Mouse (Mus musculus): ENCODE results near the gene Atg4b.
"Not testable (repeated sequence)": the region's sequence is repeated elsewhere in the genome, so short reads cannot be mapped to it uniquely, and the experiment has no call there.

The Atg4b gene

DNA sequence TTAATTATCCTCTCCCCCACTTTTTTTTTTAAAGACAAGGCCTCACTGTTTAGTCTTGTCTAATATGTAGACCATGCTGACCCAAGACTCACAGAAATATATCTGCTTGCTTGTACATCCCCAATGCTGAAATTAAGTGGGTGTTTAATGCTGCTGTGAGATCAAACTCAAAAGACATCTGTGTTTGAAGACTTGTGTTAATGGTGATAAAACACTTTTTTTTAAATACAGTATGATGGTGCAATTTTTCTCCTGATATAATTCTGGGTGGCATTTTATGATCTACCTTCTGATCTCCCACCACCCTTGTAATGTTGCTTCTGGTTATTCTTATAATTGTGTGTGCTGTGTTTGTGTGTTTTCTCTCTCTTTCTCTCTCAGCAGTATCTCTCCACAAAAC lies 4.9 kb downstream of the Atg4b start:
- DNase-seq, result no peak

DNA sequence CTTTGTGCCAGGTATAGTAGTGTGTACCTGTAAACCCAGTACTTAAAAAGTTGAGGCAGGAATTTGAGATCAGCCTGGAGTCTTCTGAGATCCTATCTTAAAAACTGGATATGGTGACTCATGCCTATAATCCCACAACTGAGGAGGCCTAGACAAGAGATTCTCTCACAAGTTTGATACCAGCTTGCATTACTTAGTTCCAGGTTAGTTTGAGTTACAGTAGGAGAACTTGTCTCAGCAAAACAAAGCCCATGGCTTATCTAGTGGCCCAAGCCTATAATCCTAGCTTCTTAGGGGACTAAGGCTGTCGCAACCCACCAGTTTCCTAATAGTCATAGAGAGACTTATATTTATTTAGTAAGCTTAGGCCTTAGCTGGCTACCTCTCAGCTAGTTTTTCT lies 8.8 kb downstream of the Atg4b start:
- DNase-seq, result no peak

DNA sequence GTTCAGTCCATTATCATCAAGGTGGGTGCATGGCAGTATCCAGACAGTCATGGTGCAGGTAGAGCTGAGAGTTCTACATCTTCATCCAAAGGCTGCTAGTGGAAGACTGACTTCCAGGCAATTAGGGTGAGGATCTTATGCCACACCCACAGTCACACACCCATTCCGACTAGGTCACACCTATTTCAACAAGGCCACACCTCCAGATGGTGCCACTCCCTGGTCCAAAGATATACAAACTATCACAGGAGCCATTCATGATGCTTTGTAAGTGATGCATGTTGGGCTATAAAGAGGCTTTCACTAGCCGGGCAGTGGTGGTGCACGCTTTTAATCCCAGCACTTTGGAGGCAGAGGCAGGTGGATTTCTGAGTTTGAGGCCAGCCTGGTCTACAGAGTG lies 12.2 kb downstream of the Atg4b start:
- DNase-seq, result not testable (repeated sequence)

DNA sequence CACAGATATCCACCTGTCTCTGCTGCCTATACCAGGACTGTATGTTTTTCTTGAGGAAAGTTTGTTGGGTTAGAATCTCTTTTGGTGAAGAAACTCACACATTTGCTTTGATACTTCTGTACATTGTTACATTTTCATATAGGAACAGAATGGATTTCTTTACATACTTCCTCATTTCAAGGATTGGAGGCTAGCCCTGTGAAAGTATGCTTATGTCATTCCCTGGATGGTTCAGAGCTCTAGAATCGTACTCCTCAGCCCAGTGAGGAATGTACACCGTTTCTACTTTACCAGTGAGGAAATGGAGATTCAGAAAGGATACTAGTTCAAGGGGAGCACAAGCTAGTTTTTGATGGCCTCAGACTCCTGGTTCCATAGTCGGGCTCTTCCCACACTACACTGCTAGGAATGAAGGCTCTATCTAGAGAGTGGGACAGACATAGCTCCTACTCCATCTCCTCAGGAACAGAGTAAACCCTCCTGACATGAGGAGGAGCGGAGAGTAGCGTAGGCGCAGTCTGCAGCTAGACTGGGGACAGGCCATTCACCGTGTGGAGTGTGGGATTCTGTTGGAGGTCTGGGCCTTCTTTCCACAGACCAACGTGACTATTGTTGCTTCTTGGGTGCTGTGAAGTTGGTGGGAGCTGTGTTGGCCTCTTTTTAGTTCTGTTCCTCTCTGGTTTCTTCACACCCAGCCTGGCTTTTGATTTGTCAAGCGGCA lies 13.7 kb downstream of the Atg4b start:
- DNase-seq, result no peak

DNA sequence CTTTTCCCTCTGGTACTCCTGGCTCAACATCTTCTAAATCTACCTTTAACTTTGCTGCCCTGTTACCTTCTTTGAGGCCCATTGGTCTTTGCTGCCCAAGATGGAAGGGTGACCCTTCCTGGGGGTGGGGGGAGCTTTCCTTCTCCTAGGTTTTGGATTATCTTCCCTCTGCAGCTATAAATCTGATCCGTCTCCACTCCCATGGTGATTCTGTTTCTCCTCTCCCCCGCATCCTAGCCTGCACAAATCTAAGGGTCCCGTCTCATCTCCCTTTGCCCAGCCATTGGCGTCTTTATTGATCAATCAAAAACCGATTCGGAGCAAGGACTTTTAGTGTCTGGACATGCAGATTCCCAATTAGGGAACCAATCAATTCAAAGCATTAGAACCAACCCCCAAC lies 16.3 kb downstream of the Atg4b start:
- no peak for DNase-seq

DNA sequence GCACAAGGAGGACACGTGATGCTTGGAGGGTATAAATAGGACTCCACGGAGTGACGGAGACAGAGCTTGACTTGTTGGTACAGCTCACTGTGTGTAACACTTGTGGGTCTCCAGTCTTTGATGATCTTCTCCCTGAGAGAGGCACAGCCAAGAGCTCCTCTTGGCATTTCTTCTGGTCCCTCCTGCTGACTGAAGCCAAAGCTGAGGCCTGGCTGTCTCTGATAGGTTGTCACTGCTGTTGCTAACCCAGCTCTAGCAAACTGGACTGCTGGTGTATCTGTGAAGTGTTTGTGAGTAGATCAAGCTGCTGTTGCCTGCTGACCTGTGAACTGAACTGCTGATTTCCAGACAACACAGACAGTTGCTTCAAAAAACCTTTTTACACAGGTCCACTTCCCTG lies 18.6 kb downstream of the Atg4b start:
- no peak for DNase-seq

DNA sequence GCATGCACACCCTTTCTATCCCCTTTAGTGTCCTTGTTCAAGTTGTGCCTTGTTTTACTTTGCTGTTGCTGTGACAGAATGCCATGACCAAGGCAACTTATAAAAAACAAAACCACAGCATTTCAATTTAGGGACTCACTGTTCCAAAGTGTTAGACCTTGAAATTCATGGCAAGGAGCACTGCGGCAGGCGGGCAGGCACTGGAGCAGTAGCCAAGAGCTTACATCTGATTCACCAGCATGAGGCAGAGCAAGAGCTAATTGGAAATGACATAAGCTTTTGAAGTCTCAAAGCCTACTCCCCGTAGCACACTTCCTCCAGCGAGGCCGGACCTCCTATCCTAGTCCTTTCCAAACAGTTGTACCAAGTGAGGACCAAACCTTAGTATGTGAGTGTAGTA lies 25.4 kb downstream of the Atg4b start:
- no peak for DNase-seq

DNA sequence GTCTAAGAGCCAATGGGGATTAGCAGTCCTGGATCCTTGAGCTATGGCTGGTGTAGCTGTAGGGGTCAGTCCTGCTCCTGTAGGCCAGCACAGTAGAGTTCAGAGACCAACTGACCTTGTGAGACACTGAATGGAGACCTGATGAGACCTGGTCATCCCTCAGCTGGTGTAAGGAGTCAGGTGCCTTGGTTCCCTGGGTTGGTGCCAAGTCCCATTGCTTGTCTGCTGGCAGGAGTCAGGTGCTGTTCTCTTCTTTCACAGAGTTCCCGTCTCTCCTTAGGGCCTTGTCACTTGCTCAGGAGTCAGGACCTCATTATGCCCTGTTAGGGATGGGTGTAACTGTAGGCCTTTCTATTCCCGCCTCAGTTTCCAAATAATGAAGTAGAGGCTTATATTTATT lies 35.6 kb downstream of the Atg4b start:
- DNase-seq, result no peak

DNA sequence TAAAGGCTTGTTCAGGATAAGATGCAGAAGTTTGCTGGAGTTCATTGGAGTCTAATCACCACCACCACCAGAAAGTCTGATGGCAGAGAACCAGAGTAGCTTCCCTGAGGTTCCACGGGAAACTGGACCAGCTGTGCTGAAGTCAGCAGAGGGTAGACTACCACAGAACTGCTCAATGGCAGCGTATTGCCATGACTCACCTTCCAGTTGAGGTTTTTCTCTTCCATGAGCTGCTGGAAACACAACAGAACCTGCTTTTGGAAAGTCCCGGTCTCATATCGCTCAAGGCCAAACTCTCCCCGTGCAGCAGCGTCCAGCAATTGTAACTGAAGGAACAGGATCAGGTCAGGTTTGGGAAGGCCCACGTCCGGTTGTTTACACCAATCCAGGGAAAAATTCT lies 43.2 kb downstream of the Atg4b start:
- DNase-seq, result no peak

DNA sequence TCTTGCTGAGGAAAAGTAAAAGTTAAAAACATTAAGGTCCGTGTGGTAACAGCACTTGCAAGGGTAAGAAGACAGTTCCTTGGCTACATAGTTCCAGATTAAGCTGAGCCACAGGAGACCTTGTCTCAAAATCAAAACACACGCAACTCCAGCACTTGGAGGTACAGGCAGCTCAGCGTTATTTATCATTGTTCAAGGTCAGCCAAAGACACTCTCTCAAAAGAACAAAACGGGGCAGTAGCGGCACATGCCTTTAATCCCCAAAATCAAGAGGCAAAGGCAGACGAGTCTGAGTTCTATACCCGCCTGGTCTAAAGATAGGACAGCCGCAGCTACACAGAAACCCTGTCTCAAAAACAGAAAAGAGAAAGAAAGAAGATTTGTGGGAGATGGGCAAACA lies 44.6 kb downstream of the Atg4b start:
- no peak for DNase-seq

DNA sequence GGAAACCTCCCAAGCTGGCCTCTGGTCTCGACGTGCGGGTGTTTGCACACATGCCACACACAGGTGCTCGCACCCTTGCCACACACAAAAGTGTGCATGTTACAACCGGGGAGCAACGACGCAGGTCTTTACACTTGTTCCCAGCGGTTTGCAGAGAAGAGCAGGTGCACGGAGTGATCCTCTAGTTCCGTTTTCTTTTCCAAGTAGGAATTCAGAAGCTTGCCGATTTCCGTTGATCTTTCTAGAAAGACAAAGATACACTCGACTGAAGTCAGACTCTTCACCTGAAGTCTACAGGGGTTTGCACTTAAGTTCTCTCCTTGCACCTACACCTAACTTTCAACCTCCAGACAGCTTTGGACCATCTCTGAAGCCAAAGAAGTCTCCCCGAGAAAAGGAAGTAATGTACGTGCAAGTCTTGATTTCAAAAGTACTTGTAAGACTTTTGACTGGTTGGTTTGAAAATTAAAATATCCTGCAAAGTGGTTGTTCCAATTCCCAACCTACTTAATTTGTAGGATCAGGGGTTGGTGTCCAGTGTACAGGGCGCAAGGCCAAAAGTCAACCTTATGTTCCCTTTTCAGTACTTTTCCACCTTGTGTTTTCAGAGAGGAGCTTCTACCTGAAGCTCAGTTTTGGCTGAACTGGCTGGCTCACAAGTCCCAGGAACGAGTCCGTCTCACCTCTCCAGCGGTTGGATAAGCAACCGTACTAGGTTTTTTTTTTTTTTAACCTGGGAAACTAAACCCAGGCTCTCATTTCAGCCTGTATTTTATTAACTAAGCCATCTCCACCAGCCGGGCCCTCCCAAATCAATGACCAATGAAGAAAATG lies 49.6 kb downstream of the Atg4b start:
- peak in 1 of 2 experiments; percentile 4 for DNase-seq

DNA sequence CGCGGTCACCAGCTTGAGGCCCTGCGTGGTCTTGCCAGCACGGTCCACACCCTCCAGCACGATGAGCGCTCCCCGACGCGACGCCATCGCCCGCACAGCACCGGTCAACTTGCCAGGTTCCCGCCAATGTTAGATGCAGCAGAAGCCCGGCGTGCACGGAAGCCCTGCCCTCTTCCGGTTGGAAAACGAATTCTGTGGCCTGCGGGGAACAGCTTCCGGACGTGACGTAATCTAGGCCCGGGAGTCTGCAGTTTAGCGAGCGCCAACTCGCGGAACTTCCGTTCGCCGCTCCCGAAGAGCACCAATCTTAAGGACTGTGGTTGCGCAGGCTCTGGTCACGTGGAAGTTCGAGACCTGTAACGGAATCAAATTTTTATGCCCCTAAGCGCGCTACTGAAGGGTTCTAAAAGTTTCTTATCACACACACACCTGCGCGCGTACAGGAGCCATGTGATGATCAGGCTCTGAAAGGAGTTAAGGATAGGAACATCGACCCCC lies 50.5 kb downstream of the Atg4b start, which contains the start of gene Dtymk:
Gene Dtymk (minus strand): TSS at position 194 of the 498 bp plus-strand sequence.
- DNase-seq, result peak; percentile 84 to 87

DNA sequence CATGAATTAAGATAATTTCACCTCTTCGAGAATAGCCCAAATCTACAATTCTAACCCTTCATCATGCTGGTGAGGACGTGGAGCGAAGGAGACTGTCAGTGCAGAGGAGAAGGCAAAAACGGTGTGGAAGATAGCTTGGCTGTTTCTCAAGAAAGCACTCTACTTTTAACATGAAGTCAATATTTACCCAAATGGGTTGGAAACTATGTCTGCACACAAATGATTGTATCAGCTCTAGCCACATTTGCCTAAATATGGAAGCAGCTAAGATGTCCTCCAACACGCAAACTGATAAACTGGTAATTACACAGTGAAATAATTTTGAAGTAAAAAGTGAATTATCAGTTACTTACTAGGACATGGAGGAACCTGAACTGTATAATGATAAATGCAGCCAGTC lies 51.5 kb downstream of the Atg4b start:
- DNase-seq, result no peak

DNA sequence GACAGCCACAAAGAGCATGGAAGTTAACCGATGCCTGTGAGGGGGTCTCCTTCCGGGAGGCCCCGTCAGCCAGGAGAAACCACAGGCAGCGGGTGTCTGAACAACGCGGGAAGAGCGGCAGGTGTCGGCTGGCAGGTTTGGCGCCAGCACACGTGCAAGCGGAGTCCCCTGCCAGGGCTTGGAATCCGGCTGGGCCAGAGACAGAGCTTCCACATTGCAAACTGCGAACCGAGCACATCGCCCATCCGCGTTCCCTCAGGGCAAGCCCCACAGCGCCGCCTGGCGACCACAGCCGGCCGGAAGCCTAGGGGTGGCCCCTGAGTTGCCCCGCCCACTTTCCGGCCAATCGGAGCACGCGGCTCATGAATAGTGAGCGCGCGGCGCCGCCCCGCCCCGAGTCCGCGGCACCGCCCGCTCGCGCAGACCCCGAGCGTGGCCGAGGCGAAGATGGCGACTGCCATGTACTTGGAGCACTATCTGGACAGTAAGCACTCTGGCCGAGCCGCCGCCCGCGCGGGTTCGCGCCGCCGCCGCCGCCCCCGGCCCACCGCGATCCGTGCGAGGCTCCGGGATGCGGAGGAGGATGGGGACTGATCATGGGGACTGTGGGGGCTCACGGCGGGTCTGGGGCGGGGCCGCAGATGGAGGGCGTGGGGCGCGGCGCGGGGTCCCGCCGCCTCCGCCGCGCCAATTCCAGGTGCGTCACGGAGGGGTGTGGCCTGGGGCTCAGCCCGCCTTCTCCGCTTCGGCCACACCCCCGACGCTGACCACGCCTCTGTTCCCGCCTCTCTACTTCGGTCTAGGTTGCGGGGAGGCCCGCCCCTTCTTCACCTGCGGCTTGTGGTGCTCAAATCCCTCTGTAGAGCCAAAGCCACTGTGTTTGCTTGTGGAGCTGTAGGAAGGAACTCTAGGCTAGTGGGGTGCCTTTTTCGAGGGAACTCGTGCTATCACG lies 52.5 kb downstream of the Atg4b start, which contains the start of gene Ing5:
Gene Ing5 (plus strand): TSS at position 410 of the 952 bp plus-strand sequence.
- DNase-seq, result peak; percentile 99 to 100

DNA sequence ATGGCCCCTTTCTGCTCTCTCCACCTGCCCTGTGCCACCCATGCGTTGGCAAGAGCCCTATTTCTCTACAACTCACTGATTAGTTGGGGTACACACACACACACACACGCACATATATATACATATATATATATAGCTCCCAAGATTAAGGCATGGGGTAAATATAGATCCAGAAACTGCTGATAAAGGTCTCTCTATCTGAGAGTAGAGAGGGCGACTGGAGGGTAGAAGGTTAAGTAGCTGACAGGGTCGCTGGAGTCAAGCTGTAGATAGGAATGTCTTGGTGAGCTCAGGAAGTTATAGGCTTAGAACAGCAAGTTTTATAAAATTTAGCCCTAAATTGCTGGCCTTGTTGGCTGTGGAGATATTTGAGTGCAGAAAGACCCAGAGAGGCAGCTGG lies 53.5 kb downstream of the Atg4b start:
- no peak for DNase-seq

DNA sequence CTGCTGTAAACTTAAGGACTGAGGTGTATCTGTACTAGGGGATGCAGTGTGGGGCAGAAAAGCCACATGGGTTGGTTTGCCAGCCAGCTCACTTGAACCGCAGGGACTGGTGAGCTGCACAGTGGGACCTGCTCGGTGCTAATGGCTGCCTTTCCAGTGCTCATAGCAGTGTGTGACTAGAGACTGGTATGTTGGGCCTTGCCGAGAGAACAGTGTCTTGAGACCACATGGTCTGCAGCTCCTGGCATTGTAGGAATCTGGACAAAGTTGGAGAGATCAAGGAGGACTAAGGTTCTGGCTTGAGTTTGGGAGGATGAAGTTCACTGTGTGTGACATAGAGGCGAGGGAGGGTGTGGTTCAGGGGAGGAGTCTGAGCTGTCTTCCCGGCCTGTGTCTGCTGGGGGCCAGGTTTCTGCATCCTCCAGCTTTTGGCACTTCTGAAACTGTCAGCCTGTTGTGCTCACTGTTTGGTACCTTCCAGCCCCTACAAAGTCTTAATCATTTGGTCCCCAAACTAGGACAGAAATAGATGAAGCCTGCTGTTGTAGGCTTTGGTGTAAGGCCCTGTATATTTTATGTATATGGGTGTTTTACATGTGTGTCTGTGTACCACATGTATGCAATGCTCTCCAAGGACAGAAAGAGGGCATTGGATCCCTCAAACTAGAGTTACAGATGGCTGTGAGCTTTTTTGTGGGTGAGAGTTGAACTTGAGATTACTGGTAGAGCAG lies 54.1 kb downstream of the Atg4b start:
- no peak for DNase-seq

DNA sequence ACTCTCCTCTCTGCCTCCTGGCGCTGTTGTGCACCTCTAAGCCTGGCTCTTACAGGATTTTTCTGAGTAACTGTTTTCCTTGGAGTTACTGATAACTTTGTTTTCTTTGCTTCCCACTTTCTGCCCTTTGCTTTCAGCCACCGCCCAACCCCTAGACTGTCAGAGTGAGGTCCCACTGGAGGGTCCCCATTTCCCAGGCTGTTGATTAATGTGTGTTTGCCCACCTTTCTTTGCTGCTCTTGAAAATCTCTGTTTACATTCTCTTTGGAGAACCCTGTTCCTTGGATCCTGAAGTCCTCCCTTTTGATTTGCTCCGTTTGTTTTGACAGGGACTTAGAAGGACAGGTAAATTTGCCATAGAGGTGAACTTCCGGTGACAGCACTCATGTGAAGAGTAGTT lies 57.6 kb downstream of the Atg4b start:
- DNase-seq, result no peak

DNA sequence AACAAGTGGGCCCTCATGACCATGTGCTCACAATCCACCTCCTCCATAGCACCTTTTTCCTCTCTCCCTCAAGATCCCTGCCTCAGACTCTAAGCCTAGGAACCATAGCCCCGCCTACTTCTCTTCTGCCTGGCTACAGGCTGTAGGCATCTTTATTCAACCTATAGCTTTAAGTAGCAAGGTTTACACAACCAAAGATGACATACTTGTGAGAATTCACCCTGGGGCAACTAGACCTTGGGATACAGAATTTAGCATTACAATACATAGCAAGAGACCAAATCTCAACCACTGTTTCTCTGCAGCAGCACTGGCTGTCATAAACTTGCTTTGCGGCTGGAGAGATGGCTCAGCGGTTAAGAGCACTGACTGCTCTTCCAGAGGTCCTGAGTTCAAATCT lies 58.7 kb downstream of the Atg4b start:
- DNase-seq, result no peak

DNA sequence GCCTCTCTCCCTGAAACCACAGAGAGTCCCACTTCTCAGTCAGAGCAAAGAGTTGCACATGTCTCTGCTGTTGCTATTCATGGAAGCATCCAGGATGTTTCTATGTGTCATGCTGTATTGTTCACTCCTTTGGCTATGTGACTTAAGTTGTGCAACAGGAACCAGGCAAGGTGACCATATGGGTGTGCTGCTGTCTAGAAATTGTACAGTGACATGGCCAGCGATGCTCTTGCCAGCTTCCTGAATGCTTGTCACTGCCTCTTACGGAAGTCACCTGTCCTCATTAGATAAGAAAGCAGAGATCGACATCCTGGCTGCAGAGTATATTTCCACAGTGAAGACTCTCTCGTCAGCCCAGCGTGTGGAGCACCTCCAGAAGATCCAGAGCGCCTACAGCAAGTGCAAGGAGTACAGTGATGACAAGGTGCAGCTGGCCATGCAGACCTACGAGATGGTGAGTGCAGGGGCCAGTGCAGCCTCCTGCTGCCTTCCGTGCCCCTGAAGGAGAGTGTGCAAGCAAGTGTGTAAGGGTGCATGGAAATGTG lies 60.3 kb downstream of the Atg4b start:
- DNase-seq, result no peak

DNA sequence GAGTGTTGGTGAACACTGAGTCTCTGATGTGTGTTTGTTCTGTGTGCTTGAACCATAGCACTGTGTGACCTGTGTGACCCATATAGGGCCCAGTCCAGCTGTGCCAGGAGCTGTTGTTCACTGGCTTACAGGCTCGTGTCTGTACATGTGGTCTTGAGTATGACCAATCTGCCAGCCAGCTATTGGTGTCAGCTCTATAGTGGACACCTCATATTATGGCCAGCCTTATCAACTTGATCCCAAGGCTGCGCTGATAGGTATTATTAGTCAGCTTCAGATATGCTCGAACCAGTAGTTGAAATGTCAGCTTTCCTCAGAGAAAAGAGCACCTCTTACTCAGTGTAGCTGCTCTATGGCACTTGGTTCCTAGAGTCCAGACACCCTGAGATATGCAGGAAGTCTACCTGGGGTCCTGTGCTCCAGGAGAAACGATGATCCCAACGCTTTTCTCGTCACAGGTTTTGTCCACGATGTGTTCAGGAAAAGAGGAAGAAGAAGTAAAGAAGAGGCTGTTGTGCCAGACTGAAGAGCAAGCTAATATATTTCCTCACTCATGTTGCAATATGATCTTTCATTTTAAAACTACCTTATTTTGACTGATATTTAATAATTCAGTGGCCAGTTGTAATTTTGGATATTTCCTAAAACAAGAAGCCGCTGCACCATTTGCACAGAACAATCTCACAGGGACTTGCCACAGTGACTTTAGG lies 66.7 kb downstream of the Atg4b start:
- no peak for DNase-seq

DNA sequence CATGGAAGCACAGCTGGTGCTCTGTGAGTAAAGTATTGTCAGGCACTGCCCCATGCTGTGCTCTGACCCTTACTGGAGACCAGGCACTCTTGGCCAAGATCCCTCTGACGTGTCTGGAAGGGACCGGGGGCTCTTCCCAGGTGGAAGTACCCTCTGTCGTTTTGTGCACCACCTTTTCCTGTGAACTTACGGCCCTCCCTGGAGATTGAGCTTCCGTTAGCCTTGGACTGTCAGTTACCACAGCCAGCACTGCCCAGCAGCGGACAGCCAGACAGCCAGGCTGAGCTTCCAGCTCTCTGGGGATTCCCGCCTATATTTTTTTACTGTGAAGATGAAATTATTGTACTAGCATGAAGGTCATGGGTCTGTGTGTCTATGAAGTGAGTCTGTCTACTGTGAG lies 67.4 kb downstream of the Atg4b start:
- no peak for DNase-seq

Data from spleen, adult 18-20 months (tissue).